Mouse (Mus musculus) cortical plate, adult 2 months (tissue): Measurements from ENCODE around the gene Fads3.

Experiments
- CTCF ChIP-seq: fragments of 200-500 bp; IDR thresholded peaks from 2 replicates; pipeline ENCODE4 v1.5.1; 2011; ENCODE audit warnings: mild to moderate bottlenecking, control low read depth, low read length; ENCODE audit not compliant: insufficient read depth; ENCODE audit errors: extremely low read depth
- POLR2A ChIP-seq: fragments of 200-500 bp; IDR thresholded peaks from 2 replicates; pipeline ENCODE4 v1.6.1; 2011; ENCODE audit warnings: mild to moderate bottlenecking, low read length, control low read depth; ENCODE audit not compliant: insufficient read depth; ENCODE audit errors: extremely low read depth

DNA sequence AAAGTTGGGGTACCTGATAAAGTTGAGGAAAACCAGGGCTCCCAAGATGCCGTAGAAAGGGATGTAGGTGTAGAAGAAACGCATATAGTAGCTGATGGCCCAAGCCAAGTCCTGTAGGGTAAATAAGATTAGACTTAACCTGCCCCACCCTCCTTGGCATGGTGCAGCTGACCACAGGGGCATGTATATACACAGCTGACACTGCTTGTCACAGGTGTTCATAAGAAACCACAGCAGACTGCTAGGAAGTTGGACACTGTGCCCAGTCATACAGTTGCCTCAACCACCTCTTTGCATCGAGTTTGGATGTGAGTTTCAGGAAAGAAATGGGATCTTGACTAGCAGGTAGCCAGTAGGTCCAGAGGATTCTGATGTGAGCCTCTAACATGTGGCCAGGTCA, 25.1 kb downstream of the Fads3 start:
- TF ChIP-seq CTCF = no peak
- TF ChIP-seq POLR2A = no peak
